Mouse (Mus musculus) limb, embryonic 14.5 days (tissue): ENCODE measurements around the gene Atf6b. TPM values are rescaled to one million over a fixed set of nuclear protein-coding genes. Genes with fewer than 3 reads are reported as not detected.

ENCODE experiments used
- ATAC-seq: fragments of 200-750 bp; cut with Nextera tagmentation; 2 replicates; pipeline ENCODE4 v1.8.0; 2017; ENCODE audit warnings: low read depth, moderate number of reproducible peaks, moderate TSS enrichment; ENCODE audit not compliant: low FRiP score
- DNase-seq: peaks from one replicate; pipeline ENCODE4 v3.0.0-alpha.2; 2015; ENCODE audit warnings: low spot score
- H3K27ac ChIP-seq: fragments of 300-500 bp; sonication (generic); replicated peaks from 2 replicates; pipeline ENCODE4 v1.5.1; 2014; ENCODE audit warnings: low read depth, mild to moderate bottlenecking, low read length, moderate library complexity, mixed read lengths
- H3K27me3 ChIP-seq: fragments of 300-500 bp; sonication (generic); 2 replicates; pipeline ENCODE4 v1.6.1; 2014; ENCODE audit warnings: low read length, mixed read lengths; ENCODE audit not compliant: control insufficient read depth, insufficient read depth
- H3K36me3 ChIP-seq: fragments of 300-500 bp; sonication (generic); 2 replicates; pipeline ENCODE4 v1.6.1; 2014; ENCODE audit warnings: mild to moderate bottlenecking, low read length, moderate library complexity, mixed read lengths; ENCODE audit not compliant: control insufficient read depth, insufficient read depth
- H3K4me1 ChIP-seq: fragments of 300-500 bp; sonication (generic); 2 replicates; pipeline ENCODE4 v1.6.1; 2014; ENCODE audit warnings: antibody characterized with exemption, low read length, mixed read lengths; ENCODE audit not compliant: control insufficient read depth, insufficient read depth
- H3K4me2 ChIP-seq: fragments of 300-500 bp; sonication (generic); replicated peaks from 2 replicates; pipeline ENCODE4 v1.6.1; 2014; ENCODE audit warnings: low read depth, mild to moderate bottlenecking, low read length, moderate library complexity; ENCODE audit not compliant: severe bottlenecking
- H3K4me3 ChIP-seq: fragments of 300-500 bp; sonication (generic); replicated peaks from 2 replicates; pipeline ENCODE4 v1.5.1; 2014; ENCODE audit warnings: low read length
- H3K9ac ChIP-seq: fragments of 300-500 bp; sonication (generic); 2 replicates; pipeline ENCODE4 v1.6.1; 2014; ENCODE audit warnings: mild to moderate bottlenecking, low read depth, low read length, moderate library complexity; ENCODE audit not compliant: severe bottlenecking
- H3K9me3 ChIP-seq: fragments of 300-500 bp; sonication (generic); 2 replicates; pipeline ENCODE4 v1.6.1; 2016; ENCODE audit warnings: low read length; ENCODE audit not compliant: control insufficient read depth
- POLR2A ChIP-seq: fragments of 200-500 bp; IDR thresholded peaks from 2 replicates; pipeline ENCODE4 v1.8.0; 2012; ENCODE audit warnings: inconsistent platforms, mild to moderate bottlenecking, moderate library complexity, borderline replicate concordance; ENCODE audit not compliant: insufficient read depth, insufficient read length; ENCODE audit errors: extremely low read depth
- WGBS: fragments of 180-500 bp; shearing (Covaris S2); extraction: QIAGEN DNeasy Blood & Tissue Kit; methylation state at CpG from one replicate; pipeline ENCODE4 v1.1.7; 2014; 5-methylcytosine and 5-hydroxymethylcytosine counted together
- polyA plus RNA-seq, 2 experiments: library from polyadenylated mRNA; depleted of rRNA in 1 of 2; stranded (reverse) in 1 of 2; unstranded in 1 of 2; fragments of >200 nt; fragmentation: Nextera tagmentation in 1 of 2; extraction: Ambion mirVana in 1 of 2; gene quantifications; 2 replicates each; pipeline versions ENCODE4 v1.2.1 to v1.2.3; 2012 to 2014

Gene Atf6b
- polyA plus RNA-seq, 2 experiments, result 68.3 to 104 TPM

- TF ChIP-seq POLR2A, result no peak
- H3K9ac ChIP-seq, result no peak overlapping the region
- H3K27me3 ChIP-seq, result no peaks in the 10 kb centered on the region
- H3K4me2 ChIP-seq, result no peak overlapping the region
- peaks cover 70% of the 10 kb centered on the region for H3K36me3 ChIP-seq
- no peak for ATAC-seq
- H3K4me1 ChIP-seq, result no peaks in the 10 kb centered on the region
- no peak overlapping the region for H3K4me3 ChIP-seq
- no peaks in the 10 kb centered on the region for H3K9me3 ChIP-seq
- 84% methylated on average over 8 of the region's 8 CpGs for WGBS
- no peak for DNase-seq
- H3K27ac ChIP-seq, result no peak overlapping the region
These were observed 25.9 kb upstream of the Atf6b start for GRCm38 (mm10) chr17:34621006-34621405.

GRCm38 (mm10) chr17:34623161-34623560 is 23.8 kb upstream of the Atf6b start:
- no peak for DNase-seq
- Histone ChIP-seq H3K9ac (no peak overlapping the region), H3K4me1 (peaks cover 4% of the 10 kb centered on the region; the same call in 1 of the 2 replicates), H3K4me2 (no peak overlapping the region), H3K4me3 (no peak overlapping the region), H3K27me3 (no peaks in the 10 kb centered on the region), H3K36me3 (peaks cover 54% of the 10 kb centered on the region), H3K9me3 (no peaks in the 10 kb centered on the region), H3K27ac (no peak overlapping the region)
- TF ChIP-seq POLR2A, result no peak
- WGBS, result 85% methylated on average over 9 of the region's 9 CpGs
- no peak for ATAC-seq

DNA sequence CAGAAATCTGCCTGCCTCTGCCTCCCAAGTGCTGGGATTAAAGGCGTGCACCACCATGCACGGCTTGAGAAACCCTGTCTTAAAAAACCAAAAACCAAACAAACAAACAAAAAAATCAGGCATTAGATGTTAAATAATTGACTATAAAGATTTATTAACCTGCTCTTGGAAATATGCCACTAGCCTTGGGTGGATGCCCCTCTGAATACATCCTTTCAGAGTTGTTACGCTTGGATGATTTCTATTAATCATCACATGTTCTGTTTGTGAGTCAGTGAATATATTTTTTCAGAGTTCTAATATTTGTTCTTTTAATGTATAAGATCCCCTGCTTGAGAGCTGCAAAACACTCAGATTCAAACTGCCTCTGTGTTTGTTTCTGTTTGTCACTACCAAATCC is 22.0 kb upstream of the Atf6b start:
- Histone ChIP-seq H3K27me3 (peaks cover 6% of the 10 kb centered on the region), H3K36me3 (peaks cover 46% of the 10 kb centered on the region), H3K9ac (no peak overlapping the region), H3K27ac (no peak overlapping the region), H3K4me3 (no peak overlapping the region), H3K9me3 (no peaks in the 10 kb centered on the region), H3K4me1 (peaks cover 18% of the 10 kb centered on the region), H3K4me2 (no peak overlapping the region)
- DNase-seq (no peak), ATAC-seq (no peak)
- WGBS, result 92% methylated on average over 3 of the region's 3 CpGs
- no peak for TF ChIP-seq POLR2A

- no peak for TF ChIP-seq POLR2A
- no peak for DNase-seq
- 53% methylated on average over 16 of the region's 16 CpGs for WGBS
These were observed 20.7 kb upstream of the Atf6b start for GRCm38 (mm10) chr17:34626062-34626772.

DNA sequence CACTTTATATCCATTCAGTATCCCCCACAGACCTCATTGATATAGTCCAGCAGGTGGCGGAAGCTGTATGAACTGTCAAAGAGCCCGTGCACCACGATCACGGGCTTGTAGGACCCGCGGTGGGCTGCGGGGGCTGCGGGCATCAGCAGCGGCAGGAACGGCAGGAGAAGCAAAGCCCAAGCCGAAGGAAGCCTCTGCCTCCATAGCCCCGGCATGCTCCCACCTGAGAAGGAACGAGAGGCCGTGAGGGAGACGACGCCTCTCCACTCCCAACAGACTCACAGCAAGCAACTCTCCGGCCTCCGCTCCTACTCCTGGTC is 20.2 kb upstream of the Atf6b start:
- H3K36me3 ChIP-seq, result peaks cover 33% of the 10 kb centered on the region
- peak overlapping the region; percentile 92 for H3K27ac ChIP-seq
- WGBS, result 0% methylated on average over 18 of the region's 18 CpGs
- peak overlapping the region; percentile 78 for H3K4me2 ChIP-seq
- H3K9me3 ChIP-seq, result no peaks in the 10 kb centered on the region
- TF ChIP-seq POLR2A, result no peak
- peaks cover 24% of the 10 kb centered on the region for H3K27me3 ChIP-seq
- peaks cover 26% of the 10 kb centered on the region for H3K4me1 ChIP-seq
- ATAC-seq, result peak; percentile 19; the same call in 1 of the 2 replicates
- peak overlapping the region; percentile 81 for H3K4me3 ChIP-seq
- peak; percentile 59 for DNase-seq
- peak overlapping the region; percentile 73 for H3K9ac ChIP-seq

More at GRCm38 (mm10) chr17:34626062-34626772, 20.7 kb upstream of the Atf6b start:
- H3K4me1 ChIP-seq, result peaks cover 24% of the 10 kb centered on the region
- peak overlapping the region; percentile 73 for H3K9ac ChIP-seq
- H3K9me3 ChIP-seq, result no peaks in the 10 kb centered on the region
- H3K27me3 ChIP-seq, result peaks cover 19% of the 10 kb centered on the region
- H3K36me3 ChIP-seq, result peaks cover 37% of the 10 kb centered on the region
- H3K4me2 ChIP-seq, result peak overlapping the region; percentile 78
- H3K4me3 ChIP-seq, result peak overlapping the region; percentile 81
- no peak for ATAC-seq
- H3K27ac ChIP-seq, result 0 out of 2 replicates have a peak overlapping the region, but pooled peaks have one; percentile 92
